Mouse (Mus musculus): ENCODE results near the gene Srrm3. TPM values are rescaled to one million over a fixed set of nuclear protein-coding genes. Genes with fewer than 3 reads are reported as not detected.

Gene Srrm3
- polyA plus RNA-seq, 1 experiment from 2014 or later = 0.15 TPM

DNA sequence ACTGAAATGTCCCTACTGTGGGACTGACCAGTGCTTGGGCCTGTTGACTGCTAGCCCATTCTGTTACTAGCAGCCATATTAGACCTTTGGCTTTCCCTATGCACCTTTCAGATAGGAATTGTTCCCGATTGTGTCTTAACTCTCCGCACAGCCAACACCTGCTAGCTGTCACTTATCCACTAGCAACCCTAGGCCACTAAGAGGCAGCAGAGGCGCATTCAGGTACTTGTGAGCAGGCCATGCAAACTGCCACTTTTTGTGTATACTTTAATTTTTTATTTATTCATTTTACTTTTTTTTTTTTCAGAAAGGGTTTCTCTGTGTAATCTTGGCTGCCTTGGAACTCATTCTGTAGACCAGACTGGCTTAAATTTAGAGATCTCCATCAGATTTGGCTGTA, 94.0 kb downstream of the Srrm3 start:
- Histone ChIP-seq H3K4me1 (ENCODE audit: control insufficient read depth in 2 of 2, insufficient read depth in 2 of 2, low read length in 2 of 2) (peaks cover 5 to 11% of the 10 kb centered on the region in 2 experiments), H3K36me3 (ENCODE audit: control insufficient read depth, insufficient read depth, low read length) (peaks cover 6% of the 10 kb centered on the region; the same call in 1 of the 2 replicates), H3K27ac (replicated peaks in 1 of 2; ENCODE audit: control insufficient read depth in 1 of 2, insufficient read depth in 1 of 2, low read depth in 2 of 2, low read length in 2 of 2) (no peak overlapping the region), H3K4me3 (ENCODE audit: control insufficient read depth in 1 of 2, insufficient read depth in 1 of 2, low read depth in 1 of 2, low read length in 2 of 2) (no peak overlapping the region), H3K27me3 (ENCODE audit: control insufficient read depth, insufficient read depth, low read length) (no peaks in the 10 kb centered on the region), H3K4me2 (ENCODE audit: low read length) (no peak overlapping the region), H3K9me3 (ENCODE audit: control insufficient read depth, low read length) (no peaks in the 10 kb centered on the region), H3K9ac (ENCODE audit: low read length) (no peak overlapping the region)
- no peak for ATAC-seq (ENCODE audit: insufficient number of reproducible peaks, insufficient read depth, low FRiP score, low read depth)
- 74% methylated on average over 3 of the region's 3 CpGs for WGBS

DNA sequence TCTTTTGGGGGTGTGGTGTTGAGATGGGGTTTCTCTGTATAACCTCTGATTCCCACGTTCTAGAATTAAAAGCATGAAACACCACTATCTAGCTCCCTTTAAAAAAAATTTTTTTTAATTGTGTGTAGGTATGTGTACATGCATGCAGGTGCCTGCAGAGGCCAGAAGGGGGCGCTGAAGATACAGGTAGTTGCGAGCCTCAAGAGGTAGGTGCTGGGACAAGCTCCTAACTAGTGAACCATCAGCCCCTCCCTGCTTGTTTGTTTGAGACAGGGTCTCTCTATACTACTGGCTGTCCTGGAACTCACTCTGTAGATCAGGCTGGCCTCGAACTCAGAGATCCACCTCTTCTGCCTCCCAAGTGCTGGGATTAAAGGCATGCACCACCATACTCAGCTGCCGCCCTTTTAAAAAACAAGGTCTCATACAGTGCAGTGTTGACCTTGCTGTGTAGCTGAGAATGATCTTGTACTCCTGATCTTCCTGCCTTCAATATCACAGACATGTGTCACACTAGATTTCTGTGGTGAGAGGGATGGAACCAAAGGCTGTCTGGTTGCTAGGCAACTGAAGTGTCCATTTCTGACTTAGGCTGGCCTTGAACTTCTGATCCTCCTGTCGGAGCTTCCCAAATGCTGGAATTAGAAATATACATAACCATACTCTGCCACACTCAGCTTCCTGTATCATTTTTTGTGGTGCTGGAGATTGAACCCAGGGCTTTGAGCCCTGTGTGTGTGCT, 94.8 kb downstream of the Srrm3 start:
- H3K4me2 ChIP-seq (ENCODE audit: low read length) = no peak overlapping the region
- H3K9me3 ChIP-seq (ENCODE audit: control insufficient read depth, low read length) = no peaks in the 10 kb centered on the region
- no peaks in the 10 kb centered on the region for H3K27me3 ChIP-seq (ENCODE audit: control insufficient read depth, insufficient read depth, low read length)
- H3K36me3 ChIP-seq (ENCODE audit: control insufficient read depth, insufficient read depth, low read length) = peaks cover 8% of the 10 kb centered on the region
- whole genome bisulfite sequencing = 61% methylated on average over 6 of the region's 6 CpGs
- no peak for ATAC-seq (ENCODE audit: insufficient number of reproducible peaks, insufficient read depth, low FRiP score, low read depth)
- no peak overlapping the region for H3K27ac ChIP-seq (replicated peaks in 1 of 2; ENCODE audit: control insufficient read depth in 1 of 2, insufficient read depth in 1 of 2, low read depth in 2 of 2, low read length in 2 of 2)
- H3K4me3 ChIP-seq (ENCODE audit: control insufficient read depth in 1 of 2, insufficient read depth in 1 of 2, low read depth in 1 of 2, low read length in 2 of 2) = no peak overlapping the region
- no peak overlapping the region for H3K9ac ChIP-seq (ENCODE audit: low read length)
- peaks cover 9 to 15% of the 10 kb centered on the region in 2 experiments for H3K4me1 ChIP-seq (ENCODE audit: control insufficient read depth in 2 of 2, insufficient read depth in 2 of 2, low read length in 2 of 2)

DNA sequence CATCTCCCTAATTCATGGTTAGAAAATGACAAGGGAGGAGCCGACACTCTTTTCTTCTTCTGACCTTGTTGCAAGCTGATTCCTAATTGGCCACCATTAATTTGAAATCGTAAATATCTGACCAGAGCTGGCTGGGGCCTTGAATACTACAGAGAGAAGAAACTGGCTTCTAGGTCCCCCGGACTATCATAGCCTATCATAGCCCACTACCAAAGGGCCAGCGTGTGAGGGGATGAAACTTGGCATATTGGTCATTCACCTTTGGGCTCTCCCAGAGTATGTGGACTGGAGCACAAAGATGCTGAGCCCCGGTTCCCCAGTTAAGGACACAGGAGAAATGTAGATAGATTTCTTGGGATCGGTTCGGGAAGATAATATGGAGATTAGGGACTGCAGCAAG, 96.4 kb downstream of the Srrm3 start:
- 27% methylated on average over 7 of the region's 7 CpGs for WGBS
- Histone ChIP-seq H3K36me3 (ENCODE audit: control insufficient read depth, insufficient read depth, low read length) (peaks cover 22% of the 10 kb centered on the region), H3K27ac (replicated peaks in 1 of 2; ENCODE audit: control insufficient read depth in 1 of 2, insufficient read depth in 1 of 2, low read depth in 2 of 2, low read length in 2 of 2) (peak overlapping the region; percentile 58 to 75; a peak in 3 of 4 replicates), H3K4me3 (ENCODE audit: control insufficient read depth in 1 of 2, insufficient read depth in 1 of 2, low read depth in 1 of 2, low read length in 2 of 2) (peak overlapping the region; percentile 40 to 64), H3K4me1 (ENCODE audit: control insufficient read depth in 2 of 2, insufficient read depth in 2 of 2, low read length in 2 of 2) (peaks cover 12 to 15% of the 10 kb centered on the region in 2 experiments), H3K4me2 (ENCODE audit: low read length) (peak overlapping the region; percentile 77), H3K27me3 (ENCODE audit: control insufficient read depth, insufficient read depth, low read length) (no peaks in the 10 kb centered on the region), H3K9me3 (ENCODE audit: control insufficient read depth, low read length) (no peaks in the 10 kb centered on the region), H3K9ac (ENCODE audit: low read length) (peak overlapping the region; percentile 69)
- ATAC-seq (ENCODE audit: insufficient number of reproducible peaks, insufficient read depth, low FRiP score, low read depth) = 0 out of 2 replicates have a peak, but pooled peaks have one; percentile 4

DNA sequence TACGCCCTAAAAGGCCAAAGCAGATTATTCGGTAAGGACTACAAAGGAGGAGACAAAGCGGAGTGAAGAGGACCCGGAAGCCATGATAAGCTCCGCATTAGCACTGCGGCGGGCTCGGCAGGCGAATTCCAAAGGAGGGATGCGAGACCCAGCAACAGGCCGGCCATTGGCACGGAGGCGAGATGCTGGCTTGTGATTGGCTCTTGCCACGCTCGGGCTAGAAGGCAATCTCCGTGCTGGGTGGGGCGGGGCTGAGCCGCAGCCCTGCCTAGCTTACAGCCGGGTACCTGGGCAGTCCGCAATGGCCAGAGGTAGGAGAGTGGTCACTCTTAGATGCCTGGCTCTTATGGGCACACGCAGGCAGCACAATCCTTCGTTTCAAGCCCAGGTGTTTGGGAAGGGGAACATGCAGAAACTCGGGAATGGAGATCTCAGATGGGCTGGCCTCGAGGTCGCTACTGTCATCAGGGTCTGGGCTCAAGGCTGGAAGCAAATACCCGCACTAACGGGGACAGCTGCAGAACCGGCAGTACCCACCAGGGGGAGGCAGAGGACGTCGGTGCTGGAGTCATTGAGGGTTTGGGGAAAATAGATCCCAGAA, 97.0 kb downstream of the Srrm3 start:
- peak overlapping the region; percentile 77 for H3K4me2 ChIP-seq (ENCODE audit: low read length)
- H3K36me3 ChIP-seq (ENCODE audit: control insufficient read depth, insufficient read depth, low read length) = peaks cover 28% of the 10 kb centered on the region
- peak overlapping the region; percentile 40 to 64 for H3K4me3 ChIP-seq (ENCODE audit: control insufficient read depth in 1 of 2, insufficient read depth in 1 of 2, low read depth in 1 of 2, low read length in 2 of 2)
- peak; percentile 86 for ATAC-seq (ENCODE audit: insufficient number of reproducible peaks, insufficient read depth, low FRiP score, low read depth)
- peak overlapping the region; percentile 69 for H3K9ac ChIP-seq (ENCODE audit: low read length)
- no peaks in the 10 kb centered on the region for H3K9me3 ChIP-seq (ENCODE audit: control insufficient read depth, low read length)
- no peaks in the 10 kb centered on the region for H3K27me3 ChIP-seq (ENCODE audit: control insufficient read depth, insufficient read depth, low read length)
- under 1% methylated on average over 30 of the region's 30 CpGs for whole genome bisulfite sequencing
- H3K4me1 ChIP-seq (ENCODE audit: control insufficient read depth in 2 of 2, insufficient read depth in 2 of 2, low read length in 2 of 2) = peaks cover 12 to 17% of the 10 kb centered on the region in 2 experiments
- peak overlapping the region; percentile 75 to 78 for H3K27ac ChIP-seq (replicated peaks in 1 of 2; ENCODE audit: control insufficient read depth in 1 of 2, insufficient read depth in 1 of 2, low read depth in 2 of 2, low read length in 2 of 2)

DNA sequence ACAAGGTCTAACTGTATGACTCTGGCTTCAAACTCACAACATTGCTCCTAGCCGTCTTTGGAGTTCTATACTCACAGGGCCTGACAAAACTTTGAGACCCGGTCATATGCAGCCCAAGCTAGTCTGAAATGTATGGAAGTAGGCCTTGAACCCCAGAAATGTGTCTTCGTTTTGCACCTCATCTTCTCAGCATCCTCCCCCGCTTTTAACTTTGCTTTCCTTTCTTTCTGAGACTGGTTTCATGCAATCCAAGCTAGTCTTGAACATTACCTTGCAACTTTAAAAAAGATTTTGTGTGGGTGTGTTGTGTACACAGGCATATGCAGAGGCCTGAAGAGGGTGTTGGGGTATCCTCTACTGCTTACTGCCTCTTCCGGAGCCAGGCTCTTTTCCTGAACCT, 97.6 kb downstream of the Srrm3 start:
- Histone ChIP-seq H3K27ac (replicated peaks in 1 of 2; ENCODE audit: control insufficient read depth in 1 of 2, insufficient read depth in 1 of 2, low read depth in 2 of 2, low read length in 2 of 2) (peak overlapping the region in 1 of 2 experiments; percentile 75; a peak in 2 of 4 replicates), H3K4me2 (ENCODE audit: low read length) (peak overlapping the region; percentile 77), H3K27me3 (ENCODE audit: control insufficient read depth, insufficient read depth, low read length) (no peaks in the 10 kb centered on the region), H3K4me1 (ENCODE audit: control insufficient read depth in 2 of 2, insufficient read depth in 2 of 2, low read length in 2 of 2) (peaks cover 12 to 21% of the 10 kb centered on the region in 2 experiments), H3K9me3 (ENCODE audit: control insufficient read depth, low read length) (no peaks in the 10 kb centered on the region), H3K4me3 (ENCODE audit: control insufficient read depth in 1 of 2, insufficient read depth in 1 of 2, low read depth in 1 of 2, low read length in 2 of 2) (peak overlapping the region in 1 of 2 experiments; percentile 40; a peak in 1 of 4 replicates), H3K36me3 (ENCODE audit: control insufficient read depth, insufficient read depth, low read length) (peaks cover 34% of the 10 kb centered on the region), H3K9ac (ENCODE audit: low read length) (peak overlapping the region; percentile 41; the same call in 1 of the 2 replicates)
- no peak for ATAC-seq (ENCODE audit: insufficient number of reproducible peaks, insufficient read depth, low FRiP score, low read depth)
- 61% methylated on average over 5 of the region's 5 CpGs for WGBS

DNA sequence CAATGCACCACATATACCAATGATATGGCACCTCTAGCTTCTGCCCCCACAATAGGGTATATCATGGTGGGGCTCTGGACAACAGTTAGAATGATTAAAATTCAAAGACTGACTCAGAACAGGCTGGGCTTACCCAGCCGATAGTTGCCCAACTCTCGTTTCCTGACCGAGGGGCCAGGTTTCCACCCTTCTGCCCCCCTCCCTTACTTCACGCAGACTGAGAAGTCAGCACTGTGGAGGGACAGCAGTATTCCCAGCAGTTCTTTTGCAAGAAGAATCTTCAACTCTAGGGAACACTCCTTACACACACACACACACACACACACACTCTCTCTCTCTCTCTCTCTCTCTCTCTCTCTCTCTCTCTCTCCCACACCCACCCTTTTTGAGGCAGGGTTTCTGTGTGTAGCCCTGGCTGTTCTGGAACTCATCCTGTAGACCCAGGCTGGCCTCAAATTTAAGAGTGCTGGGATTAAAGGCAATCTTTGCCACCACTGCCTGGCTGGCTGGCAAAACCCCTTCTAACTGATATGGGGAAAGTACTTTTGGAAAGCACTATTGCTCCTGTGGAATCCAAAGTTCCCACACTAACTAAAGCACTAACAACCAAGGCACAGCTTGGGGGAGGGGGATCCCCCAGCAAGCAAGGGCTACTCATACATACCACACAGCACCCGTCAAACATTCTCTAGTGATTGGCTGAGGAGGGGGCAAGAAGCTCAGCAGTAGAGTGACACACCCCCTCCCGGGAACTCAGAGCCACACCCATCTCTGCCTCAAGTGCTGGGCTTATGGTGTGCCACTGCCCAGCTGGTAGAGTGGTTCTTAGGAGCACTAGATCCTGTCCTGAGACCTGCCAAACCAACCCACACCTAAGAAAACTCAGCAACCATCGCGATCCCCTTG, 98.9 kb downstream of the Srrm3 start:
- H3K27me3 ChIP-seq (ENCODE audit: control insufficient read depth, insufficient read depth, low read length) = no peaks in the 10 kb centered on the region
- peaks cover 47% of the 10 kb centered on the region for H3K36me3 ChIP-seq (ENCODE audit: control insufficient read depth, insufficient read depth, low read length)
- no peaks in the 10 kb centered on the region for H3K9me3 ChIP-seq (ENCODE audit: control insufficient read depth, low read length)
- WGBS = 42% methylated on average over 8 of the region's 8 CpGs
- ATAC-seq (ENCODE audit: insufficient number of reproducible peaks, insufficient read depth, low FRiP score, low read depth) = 0 out of 2 replicates have a peak, but pooled peaks have one; percentile 5
- peaks cover 12 to 22% of the 10 kb centered on the region in 2 experiments for H3K4me1 ChIP-seq (ENCODE audit: control insufficient read depth in 2 of 2, insufficient read depth in 2 of 2, low read length in 2 of 2)
- H3K9ac ChIP-seq (ENCODE audit: low read length) = peak overlapping the region; percentile 3; the same call in 1 of the 2 replicates
- H3K4me3 ChIP-seq (ENCODE audit: control insufficient read depth in 1 of 2, insufficient read depth in 1 of 2, low read depth in 1 of 2, low read length in 2 of 2) = no peak overlapping the region
- H3K4me2 ChIP-seq (ENCODE audit: low read length) = no peak overlapping the region
- peak overlapping the region; percentile 36 to 47 for H3K27ac ChIP-seq (replicated peaks in 1 of 2; ENCODE audit: control insufficient read depth in 1 of 2, insufficient read depth in 1 of 2, low read depth in 2 of 2, low read length in 2 of 2)

DNA sequence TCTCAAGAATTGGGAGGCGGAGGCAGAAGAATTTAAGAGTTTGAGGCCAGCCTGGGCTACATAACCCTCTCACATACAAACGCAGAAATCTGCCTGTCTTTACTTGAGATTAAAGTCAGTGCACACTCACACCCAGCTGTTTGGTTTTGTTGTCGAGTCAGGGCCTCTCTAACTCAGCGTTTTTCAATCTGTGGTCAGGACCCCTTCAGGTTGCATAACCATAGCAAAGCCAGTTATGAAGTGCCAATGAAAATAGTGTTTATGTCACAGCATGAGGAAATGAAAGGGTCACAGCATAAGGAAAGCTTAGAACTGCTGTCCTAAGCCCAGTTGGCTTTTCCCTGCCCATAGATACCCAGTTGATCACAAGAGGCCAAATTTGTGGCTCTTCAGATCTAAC, 100.2 kb downstream of the Srrm3 start:
- Histone ChIP-seq H3K4me1 (ENCODE audit: control insufficient read depth in 2 of 2, insufficient read depth in 2 of 2, low read length in 2 of 2) (peaks cover 12 to 22% of the 10 kb centered on the region in 2 experiments), H3K9ac (ENCODE audit: low read length) (no peak overlapping the region), H3K27ac (replicated peaks in 1 of 2; ENCODE audit: control insufficient read depth in 1 of 2, insufficient read depth in 1 of 2, low read depth in 2 of 2, low read length in 2 of 2) (peak overlapping the region in 1 of 2 experiments; percentile 37; a peak in 1 of 4 replicates), H3K4me2 (ENCODE audit: low read length) (no peak overlapping the region), H3K27me3 (ENCODE audit: control insufficient read depth, insufficient read depth, low read length) (no peaks in the 10 kb centered on the region), H3K4me3 (ENCODE audit: control insufficient read depth in 1 of 2, insufficient read depth in 1 of 2, low read depth in 1 of 2, low read length in 2 of 2) (no peak overlapping the region), H3K9me3 (ENCODE audit: control insufficient read depth, low read length) (no peaks in the 10 kb centered on the region), H3K36me3 (ENCODE audit: control insufficient read depth, insufficient read depth, low read length) (peaks cover 60% of the 10 kb centered on the region)
- no peak for ATAC-seq (ENCODE audit: insufficient number of reproducible peaks, insufficient read depth, low FRiP score, low read depth)
- WGBS = 79% methylated on average over 4 of the region's 4 CpGs
